Mouse (Mus musculus) CH12.LX (cell line): ENCODE measurements around the gene Fam161b. TPM values are rescaled to one million over a fixed set of nuclear protein-coding genes. Genes with fewer than 3 reads are reported as not detected.

Source experiments
- DNase-seq: peaks from one replicate; pipeline ENCODE4 v3.0.0-alpha.2; 2013; ENCODE audit errors: extremely low read depth
- H3K27ac ChIP-seq: 2 replicates; pipeline ENCODE4 v1.5.1; 2012; ENCODE audit warnings: low read depth, mild to moderate bottlenecking, control low read depth, moderate library complexity; ENCODE audit not compliant: insufficient read depth
- H3K27me3 ChIP-seq: replicated peaks from 2 replicates; pipeline ENCODE3; 2012; ENCODE audit warnings: inconsistent platforms
- H3K36me3 ChIP-seq, 2 experiments: replicated peaks in 1 of 2; 2 replicates each; pipeline versions ENCODE3 to v1.6.1; 2012; ENCODE audit warnings: inconsistent platforms in 1 of 2, low read length in 1 of 2, mild to moderate bottlenecking in 1 of 2, mixed read lengths in 1 of 2, moderate library complexity in 1 of 2; ENCODE audit not compliant: control insufficient read depth in 1 of 2, insufficient read depth in 1 of 2
- H3K4me1 ChIP-seq, 2 experiments: 2 replicates each; pipeline ENCODE4 v1.6.1; 2012; ENCODE audit warnings: inconsistent platforms in 1 of 2, moderate library complexity in 1 of 2; ENCODE audit not compliant: insufficient read depth in 2 of 2, control insufficient read depth in 1 of 2
- H3K4me2 ChIP-seq: 2 replicates; pipeline ENCODE4 v1.6.1; 2012; ENCODE audit warnings: low read depth, mild to moderate bottlenecking, control low read depth; ENCODE audit not compliant: poor library complexity, insufficient read depth, severe bottlenecking
- H3K4me3 ChIP-seq, 3 experiments: fragments of 150-350 bp in 1 of 3; sonication (generic) in 1 of 3; replicated peaks in 1 of 3; 2 replicates each; pipeline versions ENCODE3 to v1.5.1; 2011 to 2012; ENCODE audit warnings: low read depth in 2 of 3, low read length in 2 of 3, mild to moderate bottlenecking in 2 of 3, moderate library complexity in 2 of 3, control low read depth in 1 of 3, improper control_type of control experiment in 1 of 3, inconsistent platforms in 1 of 3, mixed read lengths in 1 of 3; ENCODE audit not compliant: poor library complexity in 1 of 3
- H3K79me2 ChIP-seq: replicated peaks from 2 replicates; pipeline ENCODE4 v1.6.1; 2012; ENCODE audit warnings: mild to moderate bottlenecking, moderate library complexity; ENCODE audit not compliant: control insufficient read depth, poor library complexity, insufficient read depth, severe bottlenecking; ENCODE audit errors: extremely low read depth
- H3K9ac ChIP-seq: 2 replicates; pipeline ENCODE4 v1.6.1; 2012; ENCODE audit warnings: low read depth, mild to moderate bottlenecking, control low read depth, moderate library complexity; ENCODE audit not compliant: insufficient read depth
- H3K9me3 ChIP-seq: replicated peaks from 2 replicates; pipeline ENCODE3; 2012; ENCODE audit warnings: low read length, inconsistent platforms, mixed read lengths
- BHLHE40 ChIP-seq: IDR thresholded peaks from 2 replicates; pipeline ENCODE4 v1.6.1; 2011; ENCODE audit warnings: mild to moderate bottlenecking, low read depth, low read length, improper control_type of control experiment
- CHD1 ChIP-seq: IDR thresholded peaks from 2 replicates; pipeline ENCODE4 v1.6.1; 2012; ENCODE audit warnings: low read depth, low read length, improper control_type of control experiment, inconsistent platforms
- CTCF ChIP-seq, 2 experiments: IDR thresholded peaks in 1 of 2; conservative IDR thresholded peaks in 1 of 2; 2 replicates each; pipeline ENCODE4 v1.5.1; 2011 to 2012; ENCODE audit warnings: low read depth in 2 of 2, low read length in 2 of 2, improper control_type of control experiment in 1 of 2, inconsistent platforms in 1 of 2, mild to moderate bottlenecking in 1 of 2, moderate library complexity in 1 of 2
- EP300 ChIP-seq: IDR thresholded peaks from 2 replicates; pipeline ENCODE4 v1.6.1; 2011; ENCODE audit warnings: low read length, improper control_type of control experiment
- ETS1 ChIP-seq: conservative IDR thresholded peaks from 2 replicates; pipeline ENCODE4 v1.6.1; 2012; ENCODE audit warnings: low read depth, mild to moderate bottlenecking, inconsistent platforms, low read length, improper control_type of control experiment, moderate library complexity
- JUN ChIP-seq: IDR thresholded peaks from 2 replicates; pipeline ENCODE4 v1.6.1; 2011; ENCODE audit warnings: low read depth, mild to moderate bottlenecking, low read length, improper control_type of control experiment, moderate library complexity; ENCODE audit not compliant: insufficient read depth
- JUND ChIP-seq: conservative IDR thresholded peaks from 2 replicates; pipeline ENCODE4 v1.6.1; 2011; ENCODE audit warnings: low read depth, low read length, improper control_type of control experiment
- KAT2A ChIP-seq: IDR thresholded peaks from 2 replicates; pipeline ENCODE4 v1.6.1; 2012; ENCODE audit warnings: low read length, improper control_type of control experiment, inconsistent platforms; ENCODE audit not compliant: insufficient replicate concordance
- MAZ ChIP-seq: IDR thresholded peaks from 2 replicates; pipeline ENCODE4 v1.6.1; 2012; ENCODE audit warnings: low read depth, mild to moderate bottlenecking, inconsistent platforms, low read length, improper control_type of control experiment, moderate library complexity
- MXI1 ChIP-seq: IDR thresholded peaks from 2 replicates; pipeline ENCODE4 v1.6.1; 2011; ENCODE audit warnings: mild to moderate bottlenecking, low read depth, low read length, improper control_type of control experiment
- MYC ChIP-seq: IDR thresholded peaks from 2 replicates; pipeline ENCODE4 v1.6.1; 2011; ENCODE audit warnings: low read depth, mild to moderate bottlenecking, improper control_type of control experiment, low read length
- NELFE ChIP-seq: IDR thresholded peaks from 2 replicates; pipeline ENCODE4 v1.6.1; 2011; ENCODE audit warnings: low read depth, low read length, improper control_type of control experiment
- NRF1 ChIP-seq: IDR thresholded peaks from 2 replicates; pipeline ENCODE4 v1.6.1; 2014; ENCODE audit warnings: low read depth, mild to moderate bottlenecking, inconsistent platforms, low read length, improper control_type of control experiment, moderate library complexity
- PAX5 ChIP-seq: IDR thresholded peaks from 2 replicates; pipeline ENCODE4 v1.6.1; 2012; ENCODE audit warnings: low read length, inconsistent platforms, mixed read lengths
- POLR2AphosphoS2 ChIP-seq: IDR thresholded peaks from 2 replicates; pipeline ENCODE4 v1.6.1; 2011; ENCODE audit warnings: low read depth, low read length, improper control_type of control experiment
- RAD21 ChIP-seq: IDR thresholded peaks from 2 replicates; pipeline ENCODE4 v1.6.1; 2011; ENCODE audit warnings: low read depth, mild to moderate bottlenecking, low read length, improper control_type of control experiment, moderate library complexity
- RCOR1 ChIP-seq: conservative IDR thresholded peaks from 2 replicates; pipeline ENCODE4 v1.6.1; 2012; ENCODE audit warnings: low read depth, mild to moderate bottlenecking, inconsistent platforms, low read length, improper control_type of control experiment
- SMC3 ChIP-seq: IDR thresholded peaks from 2 replicates; pipeline ENCODE4 v1.6.1; 2011; ENCODE audit warnings: low read depth, low read length, improper control_type of control experiment
- USF1 ChIP-seq: IDR thresholded peaks from 2 replicates; pipeline ENCODE4 v1.6.1; 2014; ENCODE audit warnings: low read depth, mild to moderate bottlenecking, inconsistent platforms, low read length, improper control_type of control experiment
- ZMIZ1 ChIP-seq: IDR thresholded peaks from 2 replicates; pipeline ENCODE4 v1.6.1; 2012; ENCODE audit warnings: low read depth, mild to moderate bottlenecking, inconsistent platforms, low read length, improper control_type of control experiment
- dilution Hi-C: fragments of 300-500 bp; cut with MboI; formaldehyde crosslinking; loops from 2 replicates; pipeline ENCODE4 v1.14.3; 2020; ENCODE audit warnings: low sequenced_read_pairs; ENCODE audit not compliant: extremely low pct_unique_long_range_greater_than_20kb, extremely low pct_ligation_motif_present
- in situ Hi-C: fragments of 300-500 bp; cut with MboI; formaldehyde crosslinking; loops from 3 replicates; pipeline ENCODE4 v1.14.3; 2019; ENCODE audit warnings: low sequenced_read_pairs, low pct_ligation_motif_present, low pct_unique_long_range_greater_than_20kb, mixed read lengths
- polyA plus RNA-seq: library from polyadenylated mRNA; unstranded; fragments of >175 nt; gene quantifications from 2 replicates; pipeline ENCODE4 v1.2.1, GENCODE M21; 2012; ENCODE audit warnings: low read depth; ENCODE audit not compliant: insufficient read length
- total RNA-seq, 2 experiments: library from RNA; depleted of rRNA; stranded (reverse); fragments of 300-350 nt in 1 of 2; fragments of >200 nt in 1 of 2; gene quantifications; 2 replicates each; pipeline ENCODE4 v1.2.3; 2012 to 2014

Fam161b gene
- total and polyA plus RNA-seq, 3 experiments, result 0.80 to 0.98 (median 0.87) TPM

- H3K4me2 ChIP-seq, result no peak overlapping the region
- H3K9ac ChIP-seq, result no peak overlapping the region
- H3K4me1 ChIP-seq, result 0 out of 4 replicates have a peak, but pooled peaks cover 0 to 4% of the 10 kb centered on the region in 2 experiments
- no peak overlapping the region for H3K4me3 ChIP-seq
- no peaks in the 10 kb centered on the region for H3K79me2 ChIP-seq
- no peak for DNase-seq
- H3K36me3 ChIP-seq, result peaks cover 38 to 80% of the 10 kb centered on the region in 2 experiments
- no peak for TF ChIP-seq MAZ
- no peak for TF ChIP-seq KAT2A
- no peak for TF ChIP-seq MYC
- TF ChIP-seq RCOR1, result no peak
- no peak for TF ChIP-seq SMC3
- TF ChIP-seq NRF1, result no peak
- TF ChIP-seq ETS1, result no peak
- no peak for TF ChIP-seq USF1
- no peak for TF ChIP-seq ZMIZ1
- no peak for TF ChIP-seq NELFE
- TF ChIP-seq POLR2AphosphoS2, result no peak
- TF ChIP-seq RAD21, result no peak
- no peak for TF ChIP-seq MXI1
- no peak for TF ChIP-seq JUN
- TF ChIP-seq CHD1, result no peak
- in situ Hi-C loops (no loop called here), dilution Hi-C loops (no loop called here)
- no peaks in the 10 kb centered on the region for H3K9me3 ChIP-seq
- H3K27ac ChIP-seq, result peak overlapping the region; percentile 2; the same call in 1 of the 2 replicates
- no peaks in the 10 kb centered on the region for H3K27me3 ChIP-seq
These were observed 57.1 kb downstream of the Fam161b start for GRCm38 (mm10) chr12:84304554-84304953.

DNA sequence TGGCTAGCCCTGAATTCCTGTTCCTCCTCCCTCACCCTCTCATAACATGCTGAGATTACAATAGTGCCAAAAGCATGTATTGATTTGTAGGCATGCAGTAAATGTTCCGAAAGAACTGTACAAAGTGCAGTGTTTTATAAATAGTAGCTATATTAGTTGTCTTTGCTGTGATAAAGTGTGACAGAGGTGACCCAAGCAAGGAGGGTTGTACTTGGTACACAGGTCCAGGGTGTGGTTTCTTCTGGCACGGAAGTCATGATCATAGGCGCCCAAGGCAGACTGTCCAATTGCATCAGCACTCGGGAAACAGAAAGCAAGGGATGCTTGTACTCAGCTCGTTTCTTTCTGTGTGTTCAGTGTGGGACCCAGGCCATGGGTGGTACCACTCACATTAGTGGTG, 57.5 kb downstream of the Fam161b start:
- Histone ChIP-seq H3K27ac (no peak overlapping the region; the same call in 1 of the 2 replicates), H3K36me3 (peaks cover 41 to 82% of the 10 kb centered on the region in 2 experiments), H3K79me2 (no peaks in the 10 kb centered on the region), H3K9ac (no peak overlapping the region), H3K9me3 (no peaks in the 10 kb centered on the region), H3K4me3 (no peak overlapping the region), H3K4me2 (no peak overlapping the region), H3K27me3 (no peaks in the 10 kb centered on the region), H3K4me1 (0 out of 4 replicates have a peak, but pooled peaks cover 0 to 4% of the 10 kb centered on the region in 2 experiments)
- TF ChIP-seq BHLHE40, result no peak
- TF ChIP-seq EP300, result no peak
- no peak for TF ChIP-seq CTCF (conservative IDR thresholded peaks at IDR 0.05 in 1 of 2, IDR thresholded peaks at IDR 0.05 in 1 of 2; ENCODE audit: low read depth in 2 of 2, low read length in 2 of 2)
- no peak for TF ChIP-seq PAX5
- no peak for TF ChIP-seq ZMIZ1
- TF ChIP-seq JUN, result no peak
- no peak for TF ChIP-seq KAT2A
- TF ChIP-seq RAD21, result no peak
- no peak for TF ChIP-seq CHD1
- TF ChIP-seq POLR2AphosphoS2, result no peak
- no peak for TF ChIP-seq JUND
- in situ Hi-C loops (no loop called here), dilution Hi-C loops (no loop called here)
- no peak for DNase-seq
